Mouse (Mus musculus) stomach, postnatal 0 days (tissue): ENCODE data around the gene Usp21.
"Not testable (repeated sequence)": the region's sequence is repeated elsewhere in the genome, so short reads cannot be mapped to it uniquely, and the experiment has no call there.

ENCODE experiments used
- CTCF ChIP-seq: IDR thresholded peaks from 2 replicates; pipeline ENCODE4 v1.5.1; 2016; ENCODE audit warnings: antibody characterized with exemption, low read depth, mild to moderate bottlenecking, moderate library complexity
- EP300 ChIP-seq: optimal IDR thresholded peaks from 2 replicates; pipeline ENCODE3; 2016; ENCODE audit warnings: antibody characterized with exemption

DNA sequence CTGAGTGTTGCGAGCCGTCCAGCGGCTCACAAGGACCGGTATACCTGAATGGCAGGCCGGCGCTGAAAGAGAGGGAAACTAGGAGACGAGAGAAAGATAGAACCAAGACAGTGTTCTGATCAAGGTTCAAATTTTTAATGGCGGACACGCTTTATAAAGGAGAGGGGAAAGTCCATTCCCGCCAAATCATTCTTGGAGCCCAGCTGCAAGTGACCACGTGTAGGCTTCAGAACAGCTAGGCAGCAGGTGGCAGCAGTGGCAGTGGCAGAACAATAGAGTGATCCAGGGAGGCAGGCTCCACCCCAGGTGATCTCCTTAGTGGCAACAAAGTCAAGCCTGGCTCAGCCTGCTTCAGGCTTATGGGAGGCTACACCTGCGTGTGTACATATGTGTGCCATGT lies 45.8 kb downstream of the Usp21 start:
- peak; percentile 46 for TF ChIP-seq CTCF
- TF ChIP-seq EP300, result not testable (repeated sequence)
